Mouse (Mus musculus) gastrocnemius, adult 8-10 months (tissue): ENCODE data around the gene Mrtfa. TPM values are rescaled to one million over a fixed set of nuclear protein-coding genes. Genes with fewer than 3 reads are reported as not detected.

ENCODE experiments used
- DNase-seq, 2 experiments: peaks; one replicate each; pipeline ENCODE4 v3.0.0; 2022; ENCODE audit warnings: low spot score in 2 of 2
- total RNA-seq, 4 experiments: library from RNA; stranded (reverse); gene quantifications; 2 replicates each; pipeline ENCODE4 v1.2.4; 2022

The Mrtfa gene
- total RNA-seq, 4 experiments from 2014 or later: 13.8 to 23.9 (median 17.8) TPM

- DNase-seq: no peak
Observed at GRCm38 (mm10) chr15:80996090-80996835, 194.3 kb downstream of the Mrtfa start.

- no peak for DNase-seq
Observed at GRCm38 (mm10) chr15:80994959-80995358, 195.6 kb downstream of the Mrtfa start.

GRCm38 (mm10) chr15:80989712-80990111 is 200.8 kb downstream of the Mrtfa start:
- no peak for DNase-seq

- no peak for DNase-seq
Observed at GRCm38 (mm10) chr15:80988331-80988730, 202.2 kb downstream of the Mrtfa start.

- no peak for DNase-seq
Observed at GRCm38 (mm10) chr15:80983264-80983663, 207.3 kb downstream of the Mrtfa start.

- no peak for DNase-seq
Observed at GRCm38 (mm10) chr15:80981176-80981575, 209.4 kb downstream of the Mrtfa start.

DNA sequence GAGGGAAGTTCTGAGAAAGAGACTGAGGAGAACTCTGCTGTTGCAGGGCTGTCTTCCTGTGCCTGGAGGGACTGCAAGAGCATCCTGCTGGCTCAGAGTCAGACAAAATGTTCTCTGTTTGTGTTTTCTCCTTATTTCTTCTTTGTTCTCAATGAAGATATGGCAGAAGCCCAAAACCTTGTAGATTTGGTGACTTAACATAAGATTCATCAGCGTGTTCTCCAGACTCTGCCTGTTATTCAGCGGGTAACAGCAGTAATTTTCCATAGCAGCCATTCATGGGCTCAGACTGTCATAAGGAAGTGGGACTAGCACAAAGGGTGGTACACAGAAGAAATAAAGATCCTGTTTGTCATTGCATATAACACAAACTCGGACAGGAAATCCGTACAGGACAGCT is 210.9 kb downstream of the Mrtfa start:
- DNase-seq: no peak

DNA sequence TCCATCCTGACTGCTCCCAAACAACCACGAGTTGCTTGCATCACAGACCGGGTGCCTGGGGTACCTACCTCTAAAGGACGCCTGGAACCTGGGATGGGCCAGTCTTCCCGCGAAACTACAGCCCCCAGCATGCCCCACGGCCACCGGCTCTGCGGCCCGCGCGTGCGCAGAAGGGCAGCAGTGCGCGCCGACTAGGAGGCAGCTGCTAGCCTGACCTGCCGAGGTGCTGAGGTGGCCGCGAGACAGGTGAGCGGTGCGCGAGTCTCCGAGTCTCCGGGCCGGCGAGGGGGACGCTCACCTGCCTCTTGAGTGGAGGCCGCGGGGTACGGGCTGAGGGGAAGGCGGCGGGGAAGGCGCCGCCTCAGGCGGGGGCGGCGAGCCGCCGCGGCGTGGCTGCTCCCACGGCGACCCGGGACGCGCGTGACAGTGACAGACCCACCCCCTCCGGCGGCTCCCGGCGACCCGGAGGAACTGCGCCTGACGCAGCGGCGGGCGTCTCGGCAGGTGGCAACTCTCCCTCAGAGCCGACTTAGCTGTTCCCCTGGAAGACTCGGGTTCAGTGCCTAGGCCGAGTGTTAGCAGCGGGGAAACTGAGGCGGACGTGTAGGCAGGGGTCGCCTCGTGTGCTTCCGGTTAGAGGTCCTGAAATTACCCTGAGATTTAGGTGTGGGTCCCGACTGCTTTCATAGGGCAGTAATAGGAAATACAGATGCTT is 212.8 kb downstream of the Mrtfa start, which contains the start of gene Sgsm3:
Gene Sgsm3, plus strand, starts transcription at position 146 of the 715 bp plus-strand sequence.
- DNase-seq: peak; percentile 71 to 80

GRCm38 (mm10) chr15:80975666-80976065 is 214.9 kb downstream of the Mrtfa start:
- no peak for DNase-seq

DNA sequence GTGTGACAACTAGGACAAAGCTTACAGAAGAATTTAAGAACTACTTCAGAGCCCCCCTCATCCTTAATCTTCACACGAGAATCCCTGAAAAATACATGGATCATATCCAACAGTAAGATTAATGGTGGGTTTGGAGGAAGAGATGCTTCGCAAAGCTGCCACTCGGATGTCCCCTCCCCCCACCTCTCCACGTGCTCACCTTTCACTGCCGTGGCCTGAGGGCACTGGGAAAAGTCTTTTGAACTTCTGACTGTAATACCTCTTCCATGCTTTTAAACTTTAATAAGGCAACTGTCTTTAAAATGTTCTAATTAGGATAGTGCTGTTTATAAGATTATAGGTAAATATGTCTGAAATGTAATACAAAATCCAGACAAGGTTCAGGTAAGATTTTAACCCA is 216.2 kb downstream of the Mrtfa start:
- DNase-seq: no peak

GRCm38 (mm10) chr15:80969371-80969770 is 221.2 kb downstream of the Mrtfa start:
- DNase-seq: no peak

Other genes starting within 250 kb of the Mrtfa start
- gene Adsl, start 242.3 kb downstream of the Mrtfa start, total RNA-seq: 100 to 1,000 TPM; 142 to 167 (median 153) TPM
- gene Sgsm3, start 213.0 kb downstream of the Mrtfa start, total RNA-seq: 10 to 100 TPM; 14.9 to 22.1 (median 20.1) TPM
- 1 to 10 TPM; 2.1 to 6.9 (median 4.4) TPM for gene Mchr1, start 44.7 kb upstream of the Mrtfa start, total RNA-seq
- gene Slc25a17, start 170.1 kb upstream of the Mrtfa start, total RNA-seq: 1 to 10 TPM; 4.9 to 8.7 (median 7.5) TPM
- gene St13, start 209.3 kb upstream of the Mrtfa start, total RNA-seq: 10 to 100 TPM; 82.9 to 93.0 (median 88.0) TPM
- 1 to 10 TPM; 4.6 to 8.1 (median 7.7) TPM for gene Xpnpep3, start 209.4 kb upstream of the Mrtfa start, total RNA-seq
- not detected for gene Dnajb7, start 217.5 kb upstream of the Mrtfa start, total RNA-seq